Mouse (Mus musculus) MEL (cell line): Measurements from ENCODE around the gene Frmd4a. TPM values are rescaled to one million over a fixed set of nuclear protein-coding genes. Genes with fewer than 3 reads are reported as not detected.

Experiments used
- DNase-seq: peaks from one replicate; pipeline ENCODE4 v3.0.0; 2011; ENCODE audit warnings: low read depth, low spot score
- H3K27ac ChIP-seq: 2 replicates; pipeline ENCODE4 v1.5.1; 2012; ENCODE audit warnings: low read depth, mild to moderate bottlenecking, control low read depth, low read length, moderate library complexity; ENCODE audit not compliant: control insufficient read depth
- H3K27me3 ChIP-seq, 2 experiments: fragments of 150-350 bp in 1 of 2; sonication (generic) in 1 of 2; 2 replicates each; pipeline ENCODE4 v1.6.1; 2012; ENCODE audit warnings: low read length in 2 of 2, mild to moderate bottlenecking in 2 of 2, improper control_type of control experiment in 1 of 2, moderate library complexity in 1 of 2; ENCODE audit not compliant: insufficient read depth in 2 of 2, control insufficient read depth in 1 of 2
- H3K36me3 ChIP-seq, 2 experiments: 2 replicates each; pipeline ENCODE4 v1.6.1; 2012 to 2014; ENCODE audit warnings: low read length in 2 of 2, improper control_type of control experiment in 1 of 2, inconsistent platforms in 1 of 2, mild to moderate bottlenecking in 1 of 2; ENCODE audit not compliant: insufficient read depth in 2 of 2, control insufficient read depth in 1 of 2
- H3K4me1 ChIP-seq, 2 experiments: fragments of 150-350 bp in 1 of 2; sonication (generic) in 1 of 2; 2 replicates each; pipeline ENCODE4 v1.6.1; 2012; ENCODE audit warnings: low read length in 2 of 2, improper control_type of control experiment in 1 of 2, mild to moderate bottlenecking in 1 of 2; ENCODE audit not compliant: insufficient read depth in 2 of 2, control insufficient read depth in 1 of 2
- H3K4me3 ChIP-seq, 2 experiments: fragments of 150-350 bp in 1 of 2; sonication (generic) in 1 of 2; 2 replicates each; pipeline ENCODE4 v1.5.1; 2012; ENCODE audit warnings: low read depth in 2 of 2, low read length in 2 of 2, mild to moderate bottlenecking in 2 of 2, moderate library complexity in 2 of 2, control low read depth in 1 of 2, improper control_type of control experiment in 1 of 2; ENCODE audit not compliant: control insufficient read depth in 1 of 2, insufficient read depth in 1 of 2
- H3K79me2 ChIP-seq: 2 replicates; pipeline ENCODE4 v1.6.1; 2012; ENCODE audit warnings: mild to moderate bottlenecking, low read length, moderate library complexity; ENCODE audit not compliant: control insufficient read depth, poor library complexity, insufficient read depth
- H3K9ac ChIP-seq: 2 replicates; pipeline ENCODE4 v1.6.1; 2012; ENCODE audit warnings: low read depth, mild to moderate bottlenecking, control low read depth, low read length, moderate library complexity; ENCODE audit not compliant: control insufficient read depth, poor library complexity, severe bottlenecking
- H3K9me3 ChIP-seq: fragments of 150-350 bp; sonication (generic); replicated peaks from 2 replicates; pipeline ENCODE4 v1.6.1; 2012; ENCODE audit warnings: mild to moderate bottlenecking, low read length, improper control_type of control experiment, moderate library complexity; ENCODE audit not compliant: insufficient read depth
- BHLHE40 ChIP-seq: IDR thresholded peaks from 2 replicates; pipeline ENCODE4 v1.6.1; 2012; ENCODE audit warnings: low read depth, mild to moderate bottlenecking, inconsistent platforms, low read length, improper control_type of control experiment, borderline replicate concordance
- CHD1 ChIP-seq: IDR thresholded peaks from 2 replicates; pipeline ENCODE4 v1.6.1; 2012; ENCODE audit warnings: low read depth, mild to moderate bottlenecking, inconsistent platforms, low read length, improper control_type of control experiment
- CHD2 ChIP-seq: IDR thresholded peaks from 2 replicates; pipeline ENCODE4 v1.6.1; 2011; ENCODE audit warnings: low read length, improper control_type of control experiment
- E2F4 ChIP-seq: IDR thresholded peaks from 2 replicates; pipeline ENCODE4 v1.6.1; 2011; ENCODE audit warnings: low read depth, low read length, improper control_type of control experiment, borderline replicate concordance
- EP300 ChIP-seq, 2 experiments: IDR thresholded peaks; 2 replicates each; pipeline ENCODE4 v1.6.1; 2011; ENCODE audit warnings: improper control_type of control experiment in 2 of 2, low read length in 2 of 2, low read depth in 1 of 2, mild to moderate bottlenecking in 1 of 2
- ETS1 ChIP-seq: IDR thresholded peaks from 2 replicates; pipeline ENCODE4 v1.6.1; 2012; ENCODE audit warnings: low read depth, mild to moderate bottlenecking, inconsistent platforms, low read length, improper control_type of control experiment, moderate library complexity
- GABPA ChIP-seq: IDR thresholded peaks from 2 replicates; pipeline ENCODE4 v1.6.1; 2012; ENCODE audit warnings: low read depth, mild to moderate bottlenecking, inconsistent platforms, low read length, improper control_type of control experiment, moderate library complexity
- GATA1 ChIP-seq: IDR thresholded peaks from 2 replicates; pipeline ENCODE4 v1.6.1; 2011; ENCODE audit warnings: low read depth, low read length, improper control_type of control experiment
- KAT2A ChIP-seq: conservative IDR thresholded peaks from 2 replicates; pipeline ENCODE4 v1.6.1; 2012; ENCODE audit warnings: low read depth, low read length, improper control_type of control experiment, inconsistent platforms
- MAFK ChIP-seq: IDR thresholded peaks from 2 replicates; pipeline ENCODE4 v1.6.1; 2011; ENCODE audit warnings: low read depth, mild to moderate bottlenecking, low read length, improper control_type of control experiment, borderline replicate concordance
- MAX ChIP-seq: IDR thresholded peaks from 2 replicates; pipeline ENCODE4 v1.6.1; 2011; ENCODE audit warnings: low read length, improper control_type of control experiment
- MXI1 ChIP-seq: IDR thresholded peaks from 2 replicates; pipeline ENCODE4 v1.6.1; 2011; ENCODE audit warnings: mild to moderate bottlenecking, low read depth, low read length, improper control_type of control experiment
- NELFE ChIP-seq: IDR thresholded peaks from 2 replicates; pipeline ENCODE4 v1.6.1; 2011; ENCODE audit warnings: low read depth, low read length, improper control_type of control experiment
- NRF1 ChIP-seq: IDR thresholded peaks from 2 replicates; pipeline ENCODE4 v1.6.1; 2014; ENCODE audit warnings: low read depth, mild to moderate bottlenecking, inconsistent platforms, low read length, improper control_type of control experiment, moderate library complexity; ENCODE audit not compliant: poor library complexity, insufficient read depth, severe bottlenecking
- POLR2A ChIP-seq, 2 experiments: IDR thresholded peaks; 2 replicates each; pipeline ENCODE4 v1.6.1; 2011 to 2012; ENCODE audit warnings: low read length in 2 of 2, mild to moderate bottlenecking in 2 of 2, control low read depth in 1 of 2, improper control_type of control experiment in 1 of 2, low read depth in 1 of 2, moderate library complexity in 1 of 2; ENCODE audit not compliant: control insufficient read depth in 1 of 2, insufficient read depth in 1 of 2, poor library complexity in 1 of 2
- RAD21 ChIP-seq: IDR thresholded peaks from 2 replicates; pipeline ENCODE4 v1.6.1; 2011; ENCODE audit warnings: mild to moderate bottlenecking, low read depth, low read length, improper control_type of control experiment
- SMC3 ChIP-seq: IDR thresholded peaks from 2 replicates; pipeline ENCODE4 v1.6.1; 2011; ENCODE audit warnings: low read depth, low read length, improper control_type of control experiment
- TBP ChIP-seq: IDR thresholded peaks from 2 replicates; pipeline ENCODE4 v1.8.0; 2011; ENCODE audit warnings: low read depth, low read length, improper control_type of control experiment
- UBTF ChIP-seq: IDR thresholded peaks from 2 replicates; pipeline ENCODE4 v1.6.1; 2012; ENCODE audit warnings: low read depth, mild to moderate bottlenecking, inconsistent platforms, low read length, improper control_type of control experiment, moderate library complexity, borderline replicate concordance; ENCODE audit not compliant: insufficient read depth
- USF1 ChIP-seq: IDR thresholded peaks from 2 replicates; pipeline ENCODE4 v1.6.1; 2014; ENCODE audit warnings: low read depth, mild to moderate bottlenecking, inconsistent platforms, low read length, improper control_type of control experiment, moderate library complexity
- USF2 ChIP-seq, 2 experiments: IDR thresholded peaks; 2 replicates each; pipeline ENCODE4 v1.6.1; 2011 to 2012; ENCODE audit warnings: improper control_type of control experiment in 2 of 2, low read length in 2 of 2, borderline replicate concordance in 1 of 2, inconsistent platforms in 1 of 2, low read depth in 1 of 2, mild to moderate bottlenecking in 1 of 2; ENCODE audit not compliant: insufficient read depth in 1 of 2
- ZMIZ1 ChIP-seq: IDR thresholded peaks from 2 replicates; pipeline ENCODE4 v1.6.1; 2012; ENCODE audit warnings: low read depth, mild to moderate bottlenecking, inconsistent platforms, low read length, improper control_type of control experiment, moderate library complexity
- ZNF384 ChIP-seq: IDR thresholded peaks from 2 replicates; pipeline ENCODE4 v1.6.1; 2012; ENCODE audit warnings: low read depth, mild to moderate bottlenecking, inconsistent platforms, low read length, improper control_type of control experiment
- polyA plus RNA-seq, 2 experiments: library from polyadenylated mRNA; stranded (reverse) in 1 of 2; unstranded in 1 of 2; fragments of >175 nt in 1 of 2; fragments of >200 nt in 1 of 2; gene quantifications; 2 replicates each; pipeline versions ENCODE4 v1.2.1 to v1.2.4; 2012; ENCODE audit warnings: low replicate concordance in 2 of 2, low read depth in 1 of 2; ENCODE audit not compliant: insufficient read length in 2 of 2, insufficient read depth in 1 of 2, missing spikeins in 1 of 2
- total RNA-seq: library from RNA; depleted of rRNA; stranded (reverse); fragments of 300-350 nt; gene quantifications from 2 replicates; pipeline ENCODE4 v1.2.3, GENCODE M21; 2012

Frmd4a gene
- total and polyA plus RNA-seq, 3 experiments, result 6.4 to 14.4 TPM; not detected in 1

DNA sequence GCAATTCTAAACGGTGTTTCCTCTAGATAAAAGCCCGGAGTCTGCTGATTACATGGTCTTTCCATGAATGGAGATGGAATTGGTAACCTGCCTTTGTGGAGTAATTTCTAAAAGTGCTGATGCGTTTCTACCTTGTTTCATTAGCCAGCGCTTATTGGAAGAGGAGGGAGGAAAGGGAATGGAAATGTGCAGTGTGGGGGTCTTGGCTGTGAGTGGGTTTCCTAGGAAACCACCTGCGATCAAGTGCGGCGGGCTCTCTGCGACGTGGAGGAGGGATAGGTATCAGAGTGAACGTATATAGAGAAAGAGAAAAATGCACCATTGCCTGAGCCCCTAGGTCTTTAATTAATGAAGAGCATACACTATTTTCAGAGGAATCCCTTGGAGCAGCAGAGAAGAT, 152.2 kb downstream of the Frmd4a start:
- no peaks in the 10 kb centered on the region for H3K36me3 ChIP-seq
- no peaks in the 10 kb centered on the region for H3K79me2 ChIP-seq
- TF ChIP-seq ZNF384 (no peak), EP300 (IDR thresholded peaks at IDR 0.05; ENCODE audit: low read depth in 1 of 2, low read length in 2 of 2) (no peak), NELFE (no peak), ETS1 (no peak), POLR2A (IDR thresholded peaks at IDR 0.05; ENCODE audit: control insufficient read depth in 1 of 2, insufficient read depth in 1 of 2, low read depth in 1 of 2, low read length in 2 of 2, poor library complexity in 1 of 2) (no peak), BHLHE40 (no peak), NRF1 (no peak), SMC3 (no peak), RAD21 (no peak), CHD2 (no peak), USF2 (IDR thresholded peaks at IDR 0.05; ENCODE audit: borderline replicate concordance in 1 of 2, insufficient read depth in 1 of 2, low read depth in 1 of 2, low read length in 2 of 2) (no peak), CHD1 (no peak), E2F4 (no peak), UBTF (no peak), MAFK (no peak), KAT2A (no peak), GATA1 (no peak), USF1 (no peak), MAX (no peak), TBP (no peak)
- no peaks in the 10 kb centered on the region for H3K9me3 ChIP-seq
- no peak overlapping the region for H3K27ac ChIP-seq
- H3K4me3 ChIP-seq, result no peak overlapping the region
- H3K4me1 ChIP-seq, result no peaks in the 10 kb centered on the region
- no peak for DNase-seq
- no peak overlapping the region for H3K9ac ChIP-seq
- H3K27me3 ChIP-seq, result no peaks in the 10 kb centered on the region; a peak in 2 of 4 replicates

DNA sequence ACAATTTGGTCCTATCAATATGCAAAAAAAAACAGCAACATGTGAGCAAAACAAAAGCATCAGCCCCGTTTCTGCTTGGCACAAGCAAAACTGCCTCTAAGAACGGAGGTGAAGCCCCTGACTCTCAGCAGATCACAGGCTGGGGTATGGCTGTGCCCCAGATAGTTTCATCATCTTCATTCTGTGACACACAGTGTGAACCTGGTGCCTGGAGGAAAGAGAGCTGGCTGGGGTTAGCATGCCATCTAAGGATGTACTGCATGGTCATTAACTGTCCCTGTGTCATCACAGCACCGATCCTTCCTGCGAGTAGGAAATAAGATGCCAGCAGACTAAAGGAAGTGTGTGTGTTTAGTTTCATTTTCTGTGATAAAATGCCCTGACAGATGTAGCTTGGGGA, 152.7 kb downstream of the Frmd4a start:
- TF ChIP-seq ZMIZ1 (no peak), GABPA (no peak), MXI1 (no peak), MAFK (no peak), UBTF (no peak), USF2 (IDR thresholded peaks at IDR 0.05; ENCODE audit: borderline replicate concordance in 1 of 2, insufficient read depth in 1 of 2, low read depth in 1 of 2, low read length in 2 of 2) (no peak)
- TF ChIP-seq, all 39 proteins: peak for 0
- Histone ChIP-seq H3K27ac (no peak overlapping the region), H3K9ac (no peak overlapping the region), H3K79me2 (no peaks in the 10 kb centered on the region), H3K4me3 (no peak overlapping the region), H3K36me3 (no peaks in the 10 kb centered on the region), H3K9me3 (no peaks in the 10 kb centered on the region), H3K27me3 (no peaks in the 10 kb centered on the region; a peak in 1 of 4 replicates), H3K4me1 (no peaks in the 10 kb centered on the region)
- no peak for DNase-seq
